Comparison of ENCODE assay signal across 9 mouse cellular contexts in the genomic region with DNA sequence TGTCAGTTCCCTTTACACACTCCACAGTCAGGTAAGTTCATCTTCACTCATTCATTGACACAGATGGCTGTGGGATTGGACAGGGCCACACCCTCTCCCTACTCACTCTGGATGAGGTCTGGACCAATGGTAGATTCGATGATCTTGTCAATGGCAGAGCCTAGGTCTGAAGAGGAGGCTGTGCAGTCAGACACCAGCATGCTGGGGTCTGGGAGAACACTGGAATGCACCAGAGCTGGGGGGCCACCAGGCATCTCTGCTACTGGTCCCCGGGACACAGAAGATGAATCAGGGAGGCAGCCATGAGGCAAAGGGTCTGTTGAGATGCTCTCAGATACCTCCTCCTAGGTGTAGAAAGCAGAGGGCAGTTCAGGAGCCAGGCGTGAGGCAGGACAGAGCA. TPM values are rescaled to one million over a fixed set of nuclear protein-coding genes. Genes with fewer than 3 reads are reported as not detected.
DNase-seq lines count a peak whose midpoint lies in the region; ATAC-seq lines count a peak whose summit lies in the region.
"Had no signal": no experiment of that assay in that cellular context is flagged by ENCODE, and none has a peak within 500 bp of the region (broad histone marks: within the 10 kb centered on the region; RNA-seq: fewer than 3 reads in every experiment).

No protein-coding gene starts in this region.

- ATAC-seq in forebrain, embryonic 16.5 days = no peak
- no peak for ATAC-seq in kidney, embryonic 14.5 days (ENCODE audit: low FRiP score, low TSS enrichment)
- no peak for ATAC-seq in embryonic facial prominence, embryonic 12.5 days (ENCODE audit: insufficient number of reproducible peaks, insufficient read depth, low FRiP score, low TSS enrichment)
- no peak for ATAC-seq in liver, embryonic 15.5 days (ENCODE audit: insufficient read depth)

- H3K9ac ChIP-seq in forebrain, embryonic 16.5 days (replicated peaks; ENCODE audit: low read depth, low read length) = no peak overlapping the region
- H3K9ac ChIP-seq in kidney, embryonic 14.5 days (ENCODE audit: low read depth, low read length) = no peak overlapping the region
- peak overlapping the region; percentile 82; the same call in 1 of the 2 replicates for H3K9ac ChIP-seq in embryonic facial prominence, embryonic 12.5 days
- H3K9ac ChIP-seq in liver, embryonic 15.5 days = peak overlapping the region; percentile 96; the same call in 1 of the 2 replicates

- peak overlapping the region; percentile 63; the same call in 1 of the 2 replicates for H3K4me3 ChIP-seq in forebrain, embryonic 10.5 days
- H3K4me3 ChIP-seq in forebrain, embryonic 16.5 days (replicated peaks; ENCODE audit: low read length) = no peak overlapping the region
- 0 out of 2 replicates have a peak overlapping the region, but pooled peaks have one; percentile 4 for H3K4me3 ChIP-seq in kidney, embryonic 14.5 days (ENCODE audit: low read length)
- no peak overlapping the region for H3K4me3 ChIP-seq in embryonic facial prominence, embryonic 12.5 days
- H3K4me3 ChIP-seq in liver, embryonic 15.5 days (replicated peaks) = peak overlapping the region; percentile 99

- peaks cover 17% of the 10 kb centered on the region for H3K9me3 ChIP-seq in forebrain, embryonic 10.5 days
- peaks cover 4% of the 10 kb centered on the region for H3K9me3 ChIP-seq in forebrain, embryonic 16.5 days (ENCODE audit: control insufficient read depth, low read length)
- peaks cover 6% of the 10 kb centered on the region for H3K9me3 ChIP-seq in kidney, embryonic 14.5 days (ENCODE audit: control insufficient read depth, low read length)
- peaks cover 5% of the 10 kb centered on the region; the same call in 1 of the 2 replicates for H3K9me3 ChIP-seq in embryonic facial prominence, embryonic 12.5 days
- H3K9me3 ChIP-seq in liver, embryonic 15.5 days (replicated peaks) = peaks cover 6% of the 10 kb centered on the region; the same call in 1 of the 2 replicates

- no peak overlapping the region for H3K4me2 ChIP-seq in forebrain, embryonic 16.5 days (ENCODE audit: low read length)
- no peak overlapping the region for H3K4me2 ChIP-seq in kidney, embryonic 14.5 days (replicated peaks; ENCODE audit: low read depth, low read length)
- no peak overlapping the region for H3K4me2 ChIP-seq in embryonic facial prominence, embryonic 12.5 days (replicated peaks)
- H3K4me2 ChIP-seq in liver, embryonic 15.5 days = peak overlapping the region; percentile 91

- no peak for DNase-seq in forebrain, embryonic 10.5 days (ENCODE audit: extremely low spot score, low spot score)
- no peak for DNase-seq in kidney, adult 9 months
- DNase-seq in testis, postnatal 14 days (ENCODE audit: low spot score) = no peak
- no peak for DNase-seq in urinary bladder, postnatal 14 days (ENCODE audit: low spot score)
- DNase-seq: thymus, postnatal 25 days had no signal

- peaks cover 34% of the 10 kb centered on the region for H3K4me1 ChIP-seq in forebrain, embryonic 10.5 days
- H3K4me1 ChIP-seq in forebrain, embryonic 16.5 days (replicated peaks; ENCODE audit: control insufficient read depth, insufficient read depth, low read length) = peaks cover 21% of the 10 kb centered on the region
- H3K4me1 ChIP-seq in kidney, embryonic 14.5 days (ENCODE audit: control insufficient read depth, insufficient read depth, low read length) = peaks cover 14% of the 10 kb centered on the region
- peaks cover 21% of the 10 kb centered on the region for H3K4me1 ChIP-seq in embryonic facial prominence, embryonic 12.5 days
- H3K4me1 ChIP-seq in liver, embryonic 15.5 days (replicated peaks) = peaks cover 41% of the 10 kb centered on the region

- peaks cover 63% of the 10 kb centered on the region for H3K36me3 ChIP-seq in forebrain, embryonic 10.5 days (replicated peaks)
- H3K36me3 ChIP-seq in forebrain, embryonic 16.5 days (ENCODE audit: control insufficient read depth, insufficient read depth) = peaks cover 34% of the 10 kb centered on the region
- peaks cover 53% of the 10 kb centered on the region for H3K36me3 ChIP-seq in kidney, embryonic 14.5 days (ENCODE audit: control insufficient read depth, insufficient read depth, low read length)
- H3K36me3 ChIP-seq in embryonic facial prominence, embryonic 12.5 days = peaks cover 53% of the 10 kb centered on the region
- peaks cover 54% of the 10 kb centered on the region for H3K36me3 ChIP-seq in liver, embryonic 15.5 days (replicated peaks)

- 95% methylated on average over 3 of the region's 3 CpGs for WGBS in forebrain, embryonic 10.5 days
- WGBS in forebrain, embryonic 16.5 days = 94% methylated on average over 3 of the region's 3 CpGs
- 87% methylated on average over 3 of the region's 3 CpGs for WGBS in kidney, embryonic 14.5 days
- 93% methylated on average over 3 of the region's 3 CpGs for WGBS in embryonic facial prominence, embryonic 12.5 days
- WGBS in liver, embryonic 15.5 days (ENCODE audit: insufficient replicate concordance) = 75% methylated on average over 3 of the region's 3 CpGs

- no peak overlapping the region for H3K27ac ChIP-seq in forebrain, embryonic 10.5 days
- H3K27ac ChIP-seq in forebrain, embryonic 16.5 days (ENCODE audit: low read length) = no peak overlapping the region
- H3K27ac ChIP-seq in kidney, embryonic 14.5 days (ENCODE audit: low read depth, low read length) = no peak overlapping the region
- no peak overlapping the region for H3K27ac ChIP-seq in embryonic facial prominence, embryonic 12.5 days
- 0 out of 2 replicates have a peak overlapping the region, but pooled peaks have one; percentile 96 for H3K27ac ChIP-seq in liver, embryonic 15.5 days (replicated peaks)

- H3K27me3 ChIP-seq in forebrain, embryonic 10.5 days (ENCODE audit: poor library complexity, severe bottlenecking) = no peaks in the 10 kb centered on the region
- H3K27me3 ChIP-seq in forebrain, embryonic 16.5 days (replicated peaks; ENCODE audit: control insufficient read depth, insufficient read depth, low read length) = no peaks in the 10 kb centered on the region
- no peaks in the 10 kb centered on the region for H3K27me3 ChIP-seq in kidney, embryonic 14.5 days (ENCODE audit: control insufficient read depth, insufficient read depth, low read length)
- no peaks in the 10 kb centered on the region for H3K27me3 ChIP-seq in embryonic facial prominence, embryonic 12.5 days
- H3K27me3 ChIP-seq in liver, embryonic 15.5 days = no peaks in the 10 kb centered on the region

RNA-seq across cellular contexts. Expression of gene Zfp335, which starts 2.5 kb away (rescaled TPM):
- polyA plus RNA-seq in forebrain, embryonic 10.5 days (2016; fragmentation: Nextera tagmentation; extraction: Ambion mirVana) = 16.0 and 16.6 TPM in 2 replicates
- 16.2 and 19.9 TPM in 2 replicates for polyA plus RNA-seq in forebrain, embryonic 16.5 days (2015; fragmentation: Nextera tagmentation; extraction: Ambion mirVana)
- 10.7 and 13.8 TPM in 2 replicates for polyA plus RNA-seq in kidney, embryonic 14.5 days (2014; fragmentation: Nextera tagmentation; extraction: Ambion mirVana)
- 16.9 and 17.4 TPM in 2 replicates for polyA plus RNA-seq in embryonic facial prominence, embryonic 12.5 days (2016; fragmentation: Nextera tagmentation; extraction: Ambion mirVana)
- 5.9 and 6.9 TPM in 2 replicates for polyA plus RNA-seq in liver, embryonic 15.5 days (2015; fragmentation: Nextera tagmentation; extraction: Ambion mirVana)

RNA-seq across cellular contexts. Expression of gene Pcif1, which starts 30.0 kb away (rescaled TPM):
- 78.3 and 84.6 TPM in 2 replicates for polyA plus RNA-seq in forebrain, embryonic 10.5 days (2016; fragmentation: Nextera tagmentation; extraction: Ambion mirVana)
- 79.3 and 93.7 TPM in 2 replicates for polyA plus RNA-seq in forebrain, embryonic 16.5 days (2015; fragmentation: Nextera tagmentation; extraction: Ambion mirVana)
- polyA plus RNA-seq in kidney, embryonic 14.5 days (2014; fragmentation: Nextera tagmentation; extraction: Ambion mirVana) = 68.9 and 72.9 TPM in 2 replicates
- polyA plus RNA-seq in embryonic facial prominence, embryonic 12.5 days (2016; fragmentation: Nextera tagmentation; extraction: Ambion mirVana) = 83.0 and 89.9 TPM in 2 replicates
- 38.3 and 40.7 TPM in 2 replicates for polyA plus RNA-seq in liver, embryonic 15.5 days (2015; fragmentation: Nextera tagmentation; extraction: Ambion mirVana)

RNA-seq across cellular contexts. Expression of gene Mmp9, which starts 31.5 kb away (rescaled TPM):
- polyA plus RNA-seq in forebrain, embryonic 10.5 days (2016; fragmentation: Nextera tagmentation; extraction: Ambion mirVana) = 0.45 TPM in 1 of 2 replicates, not detected in the other
- polyA plus RNA-seq in forebrain, embryonic 16.5 days (2015; fragmentation: Nextera tagmentation; extraction: Ambion mirVana) = 16.9 and 20.6 TPM in 2 replicates
- polyA plus RNA-seq in kidney, embryonic 14.5 days (2014; fragmentation: Nextera tagmentation; extraction: Ambion mirVana) = 0.76 and 1.4 TPM in 2 replicates
- polyA plus RNA-seq in embryonic facial prominence, embryonic 12.5 days (2016; fragmentation: Nextera tagmentation; extraction: Ambion mirVana) = 4.5 and 4.6 TPM in 2 replicates
- 5.9 and 10.2 TPM in 2 replicates for polyA plus RNA-seq in liver, embryonic 15.5 days (2015; fragmentation: Nextera tagmentation; extraction: Ambion mirVana)

RNA-seq across cellular contexts. Expression of gene Slc12a5, which starts 51.5 kb away (rescaled TPM):
- 0.92 and 0.93 TPM in 2 replicates for polyA plus RNA-seq in forebrain, embryonic 10.5 days (2016; fragmentation: Nextera tagmentation; extraction: Ambion mirVana)
- polyA plus RNA-seq in forebrain, embryonic 16.5 days (2015; fragmentation: Nextera tagmentation; extraction: Ambion mirVana) = 13.1 and 22.4 TPM in 2 replicates
- polyA plus RNA-seq in kidney, embryonic 14.5 days (2014; fragmentation: Nextera tagmentation; extraction: Ambion mirVana) = 1.5 and 1.6 TPM in 2 replicates
- polyA plus RNA-seq in embryonic facial prominence, embryonic 12.5 days (2016; fragmentation: Nextera tagmentation; extraction: Ambion mirVana) = 1.9 and 2.0 TPM in 2 replicates
- 0.26 and 0.37 TPM in 2 replicates for polyA plus RNA-seq in liver, embryonic 15.5 days (2015; fragmentation: Nextera tagmentation; extraction: Ambion mirVana)

RNA-seq across cellular contexts. Expression of gene Pltp, which starts 51.6 kb away (rescaled TPM):
- 36.6 and 40.0 TPM in 2 replicates for polyA plus RNA-seq in forebrain, embryonic 10.5 days (2016; fragmentation: Nextera tagmentation; extraction: Ambion mirVana)
- polyA plus RNA-seq in forebrain, embryonic 16.5 days (2015; fragmentation: Nextera tagmentation; extraction: Ambion mirVana) = 45.7 and 63.9 TPM in 2 replicates
- 25.7 and 34.6 TPM in 2 replicates for polyA plus RNA-seq in kidney, embryonic 14.5 days (2014; fragmentation: Nextera tagmentation; extraction: Ambion mirVana)
- polyA plus RNA-seq in embryonic facial prominence, embryonic 12.5 days (2016; fragmentation: Nextera tagmentation; extraction: Ambion mirVana) = 57.8 and 59.4 TPM in 2 replicates
- polyA plus RNA-seq in liver, embryonic 15.5 days (2015; fragmentation: Nextera tagmentation; extraction: Ambion mirVana) = 17.8 and 23.5 TPM in 2 replicates

Comparison
In these comparisons a context has a peak if more than half of its experiments do, and no peak if none do; other contexts are left out.
1. H3K4me3 ChIP-seq: peak in forebrain, embryonic 10.5 days (single experiment), kidney, embryonic 14.5 days (single experiment) and liver, embryonic 15.5 days (single experiment); none in forebrain, embryonic 16.5 days (single experiment) and embryonic facial prominence, embryonic 12.5 days (single experiment).
2. H3K9ac ChIP-seq: peak in embryonic facial prominence, embryonic 12.5 days (single experiment) and liver, embryonic 15.5 days (single experiment); none in forebrain, embryonic 16.5 days (single experiment) and kidney, embryonic 14.5 days (single experiment).